Mouse (Mus musculus): ENCODE data around the gene Dnttip2. TPM values are rescaled to one million over a fixed set of nuclear protein-coding genes. Genes with fewer than 3 reads are reported as not detected.

The Dnttip2 gene
- polyA plus RNA-seq, 1 experiment from 2014 or later = 70.2 TPM

DNA sequence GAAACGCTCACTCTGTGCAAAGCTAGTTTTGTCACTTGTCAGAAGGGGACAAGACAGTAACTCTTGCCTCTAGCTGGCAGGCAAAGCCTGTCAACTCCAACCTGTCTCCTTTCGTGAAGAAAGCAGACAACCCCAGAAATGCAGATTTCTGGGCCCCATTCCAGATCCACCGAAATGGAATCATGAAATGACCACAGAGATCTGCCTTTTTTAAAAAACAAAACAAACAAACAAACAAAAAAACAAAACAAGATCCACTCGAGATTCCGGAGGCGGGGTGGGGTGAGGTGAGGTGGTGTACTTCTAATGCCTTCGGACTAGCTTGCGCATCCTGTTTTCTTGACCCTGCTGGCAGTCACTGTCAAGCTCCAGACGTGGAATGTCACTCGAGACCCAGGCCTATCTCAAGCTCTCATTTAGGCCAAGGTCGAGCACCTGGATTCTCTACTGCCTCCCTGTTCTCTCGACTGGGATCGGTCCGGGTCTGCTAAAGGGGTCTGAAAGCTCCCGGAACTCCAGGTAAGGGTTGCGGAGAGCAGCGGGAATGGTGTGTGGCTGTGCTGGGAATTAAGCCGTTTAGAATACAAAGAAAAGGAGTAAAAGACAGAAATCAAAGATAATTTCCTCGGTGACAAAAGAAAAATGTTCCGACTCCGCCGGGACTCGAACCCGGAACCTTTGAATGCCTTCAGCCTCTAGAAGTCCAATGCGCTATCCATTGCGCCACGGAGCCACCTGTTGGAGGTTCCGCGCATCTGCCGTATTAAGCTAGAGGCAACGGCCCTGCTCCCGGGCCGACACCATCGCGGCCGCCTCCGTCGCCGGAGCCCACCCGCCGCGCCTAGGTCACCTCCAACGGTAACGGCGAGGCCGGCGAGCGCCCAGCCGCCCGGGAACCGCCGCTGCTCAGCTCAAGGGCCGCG is 18.4 kb downstream of the Dnttip2 start:
- Histone ChIP-seq H3K36me3 (ENCODE audit: poor library complexity, severe bottlenecking) (no peaks in the 10 kb centered on the region), H3K4me2 (peak overlapping the region; percentile 70), H3K4me3 (peak overlapping the region; percentile 85), H3K9ac (peak overlapping the region; percentile 96), H3K9me3 (replicated peaks) (no peaks in the 10 kb centered on the region), H3K27ac (peak overlapping the region; percentile 99), H3K27me3 (no peaks in the 10 kb centered on the region), H3K4me1 (peaks cover 36% of the 10 kb centered on the region)
- WGBS = 7% methylated on average over 46 of the region's 54 CpGs
- peak; percentile 57 for ATAC-seq

DNA sequence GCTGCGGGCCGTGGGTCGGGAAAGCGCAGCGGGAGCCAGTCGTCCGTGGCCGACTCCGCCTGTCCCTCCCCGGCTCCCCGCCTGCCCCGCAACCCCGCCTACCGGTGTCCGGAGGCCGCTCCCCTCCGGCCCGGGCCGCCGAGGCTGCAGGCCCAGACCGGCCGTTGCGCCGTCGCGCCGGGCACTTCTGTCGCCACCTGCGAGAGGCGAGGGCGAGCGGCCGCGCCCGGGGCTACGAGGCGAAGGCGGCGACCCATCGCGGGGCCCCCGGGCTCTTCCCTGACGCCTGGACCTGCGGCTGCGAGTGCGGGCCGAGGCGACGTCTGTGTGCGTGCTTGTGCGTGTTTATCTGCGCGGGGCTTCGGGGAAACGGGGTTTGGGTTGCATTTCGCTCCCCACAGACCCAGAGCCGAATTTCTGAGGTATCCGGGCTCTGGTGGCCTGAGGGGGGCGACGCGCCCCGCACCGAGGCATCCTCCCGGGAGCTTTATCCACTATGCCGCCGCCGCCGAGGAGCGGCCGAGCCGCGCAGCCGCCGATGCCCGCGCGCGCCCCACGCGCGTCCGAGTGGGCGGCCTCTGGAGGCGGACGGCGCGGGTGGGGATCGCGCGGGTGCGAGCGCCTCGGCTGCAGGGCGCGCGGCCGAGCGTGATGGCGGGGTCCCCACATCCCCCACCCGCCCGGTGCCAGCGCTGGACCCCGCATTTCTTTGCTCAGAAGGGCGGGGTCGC is 19.2 kb downstream of the Dnttip2 start:
- peak overlapping the region; percentile 96 for H3K9ac ChIP-seq
- under 1% methylated on average over 70 of the region's 105 CpGs for WGBS
- H3K27me3 ChIP-seq = no peaks in the 10 kb centered on the region
- H3K27ac ChIP-seq = peak overlapping the region; percentile 99
- H3K9me3 ChIP-seq (replicated peaks) = no peaks in the 10 kb centered on the region
- peaks cover 36% of the 10 kb centered on the region for H3K4me1 ChIP-seq
- peak overlapping the region; percentile 85 for H3K4me3 ChIP-seq
- H3K36me3 ChIP-seq (ENCODE audit: poor library complexity, severe bottlenecking) = no peaks in the 10 kb centered on the region
- peak; percentile 54 for ATAC-seq
- peak overlapping the region; percentile 70 for H3K4me2 ChIP-seq

DNA sequence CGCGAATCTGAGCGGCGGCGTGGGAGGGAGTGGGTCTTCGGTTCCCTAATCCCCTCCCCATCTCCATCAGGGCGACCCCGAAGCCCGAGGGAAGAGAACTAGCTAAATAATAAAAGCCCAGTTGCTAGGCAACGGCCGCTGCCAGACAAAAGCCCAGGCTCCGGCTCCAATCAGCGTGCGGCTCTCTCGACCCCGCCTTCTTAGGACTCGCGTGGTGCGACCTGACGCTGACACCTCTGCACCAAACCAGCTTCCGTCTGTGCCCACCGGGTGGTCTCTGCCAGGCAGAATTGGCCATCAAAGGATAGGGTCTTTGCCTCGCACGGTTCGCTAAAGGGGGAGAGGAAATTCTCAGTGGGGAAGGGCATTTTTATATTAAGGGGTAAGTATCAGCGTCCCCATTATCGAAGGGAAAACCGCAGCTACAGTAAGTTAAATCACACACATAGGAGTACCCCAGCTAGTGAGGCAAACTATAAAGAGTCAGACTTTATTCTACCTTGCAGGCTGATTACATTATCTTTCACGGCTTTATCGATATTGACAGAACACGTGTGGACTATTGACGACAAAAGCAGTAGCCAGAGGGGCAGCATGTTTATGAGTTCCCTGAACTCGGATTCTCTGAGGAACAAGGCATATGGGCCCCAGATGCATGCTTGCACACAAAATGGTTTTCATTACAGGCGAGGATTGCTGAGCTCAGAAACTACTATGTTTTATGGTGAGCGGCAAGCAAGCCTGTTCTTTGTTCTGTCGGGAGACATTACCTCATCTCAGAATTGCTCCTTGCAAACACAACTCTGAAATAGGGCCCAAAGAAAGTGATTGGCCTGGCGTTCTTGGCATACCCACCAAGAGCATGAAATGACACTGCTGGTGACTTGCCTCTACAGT is 20.0 kb downstream of the Dnttip2 start, which contains the start of gene Bcar3:
Bcar3 (plus strand) TSS at position 183 of the 897 bp plus-strand sequence.
- no peaks in the 10 kb centered on the region for H3K9me3 ChIP-seq (replicated peaks)
- peak within 1 kb of the TSS; percentile 99 for H3K27ac ChIP-seq
- WGBS = 1% methylated on average over 36 of the region's 37 CpGs
- H3K4me2 ChIP-seq = peak within 1 kb of the TSS; percentile 70
- peak; percentile 91 for ATAC-seq
- no peaks in the 10 kb centered on the region for H3K36me3 ChIP-seq (ENCODE audit: poor library complexity, severe bottlenecking)
- peaks cover 40% of the 10 kb centered on the region for H3K4me1 ChIP-seq
- H3K27me3 ChIP-seq = no peaks in the 10 kb centered on the region
- H3K4me3 ChIP-seq = peak within 1 kb of the TSS; percentile 85
- H3K9ac ChIP-seq = peak within 1 kb of the TSS; percentile 96

DNA sequence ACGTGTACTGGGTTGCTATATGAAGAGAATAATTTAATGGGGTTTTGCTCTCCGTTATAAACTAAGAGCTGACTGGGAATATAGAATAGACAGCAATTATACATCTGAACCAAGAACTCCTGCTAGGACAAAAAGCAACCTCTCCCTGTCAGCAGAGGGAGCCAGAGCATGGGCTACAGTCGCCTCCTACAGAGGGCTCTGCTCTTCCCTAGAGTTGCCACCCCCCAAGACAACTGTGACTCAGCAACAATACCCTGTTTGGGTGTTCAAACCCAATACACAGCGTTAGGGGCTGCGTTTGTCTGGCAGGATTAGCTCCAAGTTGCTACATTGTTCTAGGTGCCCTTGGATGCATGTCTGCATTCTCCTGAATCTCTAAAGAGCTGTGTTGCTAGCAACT is 21.3 kb downstream of the Dnttip2 start:
- Histone ChIP-seq H3K4me3 (no peak overlapping the region), H3K9me3 (replicated peaks) (no peaks in the 10 kb centered on the region), H3K27me3 (no peaks in the 10 kb centered on the region), H3K9ac (no peak overlapping the region), H3K4me2 (no peak overlapping the region), H3K36me3 (ENCODE audit: poor library complexity, severe bottlenecking) (no peaks in the 10 kb centered on the region), H3K27ac (peak overlapping the region; percentile 99), H3K4me1 (peaks cover 40% of the 10 kb centered on the region)
- ATAC-seq = no peak
- WGBS = 6% methylated on average over 5 of the region's 5 CpGs

DNA sequence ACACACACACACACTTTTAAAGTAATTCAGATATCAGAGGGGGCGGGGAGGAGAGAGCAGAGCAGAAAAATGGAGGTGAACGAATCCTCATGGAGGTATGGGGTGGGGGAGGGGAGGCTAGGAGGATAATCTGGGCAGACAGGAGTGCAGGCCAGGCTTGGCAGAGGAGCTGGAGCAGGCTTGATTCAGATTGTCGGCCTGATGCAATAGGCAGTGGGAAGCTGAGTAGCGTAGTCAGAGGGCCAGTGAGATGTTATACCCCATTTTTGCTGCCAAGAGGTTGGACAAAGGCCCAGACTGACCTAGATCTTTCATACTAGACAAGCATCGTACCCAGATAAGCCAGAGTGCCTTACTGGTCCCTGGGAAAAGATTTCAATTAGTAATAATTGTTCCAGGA is 22.8 kb downstream of the Dnttip2 start:
- H3K9me3 ChIP-seq (replicated peaks) = no peaks in the 10 kb centered on the region
- H3K4me1 ChIP-seq = peaks cover 36% of the 10 kb centered on the region
- 45% methylated on average over 5 of the region's 5 CpGs for WGBS
- H3K36me3 ChIP-seq (ENCODE audit: poor library complexity, severe bottlenecking) = no peaks in the 10 kb centered on the region
- ATAC-seq = no peak
- H3K9ac ChIP-seq = no peak overlapping the region
- H3K27ac ChIP-seq = no peak overlapping the region
- no peaks in the 10 kb centered on the region for H3K27me3 ChIP-seq
- H3K4me3 ChIP-seq = no peak overlapping the region
- H3K4me2 ChIP-seq = no peak overlapping the region

DNA sequence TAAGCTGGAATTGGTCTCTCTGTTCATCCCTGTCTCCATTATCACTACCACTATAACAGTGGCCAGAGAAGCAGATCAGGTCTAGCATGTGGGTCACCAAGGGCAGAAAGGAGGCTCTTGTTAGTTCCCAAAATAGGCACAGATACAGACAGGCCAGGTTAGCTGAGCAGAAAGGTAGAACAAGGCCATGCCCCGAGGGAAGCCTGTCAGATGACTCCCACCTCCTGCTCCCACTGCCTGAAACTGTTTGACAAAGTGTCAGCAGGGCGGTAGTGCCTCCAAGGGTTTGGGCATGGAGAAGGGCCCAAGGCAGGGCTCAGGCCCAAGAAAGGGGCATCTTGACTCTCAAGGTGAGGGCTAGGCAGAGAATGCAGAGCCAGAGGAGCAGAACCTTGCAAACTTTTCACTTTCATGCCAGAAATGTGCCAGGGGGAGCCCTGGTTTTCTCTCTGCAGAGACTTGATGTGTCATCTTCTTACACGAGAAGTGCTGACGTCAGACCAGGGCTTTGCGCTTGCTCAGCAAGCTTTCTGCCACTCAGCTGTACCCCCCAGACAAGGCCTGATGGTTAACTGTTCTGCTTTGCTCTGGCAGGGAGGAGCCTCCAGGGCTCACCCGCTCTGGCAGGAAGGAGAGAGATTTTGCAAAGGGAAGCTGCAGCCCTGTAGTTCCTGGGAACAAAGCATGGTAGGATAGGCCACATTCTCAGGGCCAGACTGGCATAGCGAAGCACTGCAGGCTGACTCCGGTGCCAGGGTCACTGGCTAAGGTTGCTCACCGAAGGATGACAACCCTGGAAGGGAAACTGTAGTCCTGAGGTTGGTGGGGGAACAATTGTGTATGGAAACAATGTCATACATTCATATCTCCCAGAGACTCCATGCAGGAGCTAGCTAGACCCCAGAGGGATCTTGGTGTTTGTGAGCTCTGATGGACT is 27.1 kb downstream of the Dnttip2 start:
- Histone ChIP-seq H3K4me2 (no peak overlapping the region), H3K36me3 (ENCODE audit: poor library complexity, severe bottlenecking) (no peaks in the 10 kb centered on the region), H3K27ac (no peak overlapping the region), H3K4me1 (0 out of 2 replicates have a peak, but pooled peaks cover 11% of the 10 kb centered on the region), H3K4me3 (no peak overlapping the region), H3K27me3 (no peaks in the 10 kb centered on the region), H3K9ac (peak overlapping the region; percentile 40; the same call in 1 of the 2 replicates), H3K9me3 (replicated peaks) (no peaks in the 10 kb centered on the region)
- no peak; the same call in 1 of the 2 replicates for ATAC-seq
- WGBS = 75% methylated on average over 9 of the region's 9 CpGs

DNA sequence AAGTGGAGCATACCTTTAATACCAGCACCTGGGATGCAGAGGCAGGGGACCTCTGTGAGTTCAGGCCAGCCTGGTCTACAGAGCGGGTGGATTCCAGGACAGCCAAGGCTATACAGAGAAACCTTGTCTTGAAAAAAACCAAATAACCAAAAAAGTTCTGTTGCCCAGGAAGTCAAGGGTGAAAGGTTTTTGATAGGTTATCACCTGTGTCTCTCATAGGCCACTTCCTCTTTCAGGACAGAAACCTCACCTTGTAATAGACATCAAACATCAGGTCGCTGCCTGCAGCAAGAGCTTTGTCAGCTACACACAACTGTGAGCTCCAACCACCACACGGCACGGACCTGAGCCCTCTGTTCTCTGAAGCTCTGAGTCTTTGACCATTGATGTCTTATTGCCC is 30.4 kb downstream of the Dnttip2 start:
- WGBS = 91% methylated on average over 4 of the region's 4 CpGs
- Histone ChIP-seq H3K4me3 (no peak overlapping the region), H3K9me3 (replicated peaks) (no peaks in the 10 kb centered on the region), H3K27me3 (no peaks in the 10 kb centered on the region), H3K36me3 (ENCODE audit: poor library complexity, severe bottlenecking) (no peaks in the 10 kb centered on the region), H3K9ac (no peak overlapping the region), H3K4me1 (0 out of 2 replicates have a peak, but pooled peaks cover 3% of the 10 kb centered on the region), H3K4me2 (no peak overlapping the region), H3K27ac (no peak overlapping the region)
- ATAC-seq = no peak

DNA sequence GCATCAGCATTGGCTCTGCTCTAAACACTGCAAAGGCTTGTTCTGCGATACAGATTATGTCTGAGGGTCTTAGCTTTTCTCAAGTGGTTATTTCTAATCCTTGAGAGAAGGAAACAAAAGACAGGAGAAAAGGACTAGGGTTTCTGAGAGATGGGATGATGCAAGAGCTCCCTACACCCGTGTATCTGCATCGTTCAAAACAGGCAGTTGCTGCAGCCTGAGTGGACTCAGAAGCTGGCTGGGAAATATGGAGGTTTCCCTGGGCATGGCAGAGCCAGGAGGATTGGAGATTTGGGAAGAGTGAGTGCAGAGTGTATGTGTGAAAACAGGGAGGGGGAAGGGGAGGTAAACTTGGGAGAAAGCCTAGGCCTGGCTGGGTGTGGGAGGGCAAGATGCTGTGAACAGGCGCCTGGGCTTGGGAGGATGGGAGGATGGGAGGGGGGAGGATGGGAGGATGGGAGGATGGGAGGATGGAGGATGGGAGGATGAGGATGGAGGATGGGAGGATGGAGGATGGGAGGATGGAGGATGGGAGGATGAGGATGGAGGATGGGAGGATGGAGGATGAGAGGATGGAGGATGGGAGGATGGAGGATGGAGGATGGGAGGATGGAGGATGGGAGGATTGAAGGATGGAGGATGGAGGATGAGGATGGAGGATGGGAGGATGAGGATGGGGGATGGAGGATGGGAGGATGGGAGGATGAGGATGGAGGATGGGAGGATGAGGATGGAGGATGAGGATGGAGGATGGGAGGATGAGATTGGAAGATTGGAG is 33.9 kb downstream of the Dnttip2 start:
- Histone ChIP-seq H3K4me3 (no peak overlapping the region), H3K27me3 (no peaks in the 10 kb centered on the region), H3K9ac (no peak overlapping the region), H3K9me3 (replicated peaks) (no peaks in the 10 kb centered on the region), H3K27ac (no peak overlapping the region), H3K36me3 (ENCODE audit: poor library complexity, severe bottlenecking) (no peaks in the 10 kb centered on the region), H3K4me1 (no peaks in the 10 kb centered on the region), H3K4me2 (no peak overlapping the region)
- 60% methylated on average over 4 of the region's 4 CpGs for WGBS
- ATAC-seq = no peak

DNA sequence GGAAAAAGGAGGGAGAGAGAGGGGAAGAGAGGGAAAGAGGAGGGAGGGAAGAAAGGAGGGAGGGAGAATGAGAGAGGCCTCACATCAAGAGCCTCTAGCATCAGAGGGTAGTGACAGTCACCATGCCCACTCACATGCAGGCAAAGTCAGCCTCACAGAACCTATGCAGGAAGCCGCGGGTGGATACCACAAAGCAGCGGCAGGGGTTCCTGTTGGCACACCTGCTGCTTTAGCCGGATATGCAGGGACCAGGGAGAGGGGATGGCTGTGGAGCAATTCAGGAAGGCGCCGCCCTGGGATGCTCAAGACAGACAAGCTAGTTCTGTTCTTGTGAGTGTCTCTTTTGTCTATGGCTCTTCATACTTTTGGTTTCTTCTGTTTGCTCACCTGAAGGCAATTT is 34.8 kb downstream of the Dnttip2 start:
- no peaks in the 10 kb centered on the region for H3K36me3 ChIP-seq (ENCODE audit: poor library complexity, severe bottlenecking)
- H3K27ac ChIP-seq = no peak overlapping the region
- no peaks in the 10 kb centered on the region for H3K27me3 ChIP-seq
- H3K9ac ChIP-seq = 0 out of 2 replicates have a peak overlapping the region, but pooled peaks have one; percentile 31
- no peak overlapping the region for H3K4me2 ChIP-seq
- H3K4me3 ChIP-seq = no peak overlapping the region
- H3K9me3 ChIP-seq (replicated peaks) = no peaks in the 10 kb centered on the region
- H3K4me1 ChIP-seq = no peaks in the 10 kb centered on the region
- 41% methylated on average over 6 of the region's 6 CpGs for WGBS
- no peak for ATAC-seq

DNA sequence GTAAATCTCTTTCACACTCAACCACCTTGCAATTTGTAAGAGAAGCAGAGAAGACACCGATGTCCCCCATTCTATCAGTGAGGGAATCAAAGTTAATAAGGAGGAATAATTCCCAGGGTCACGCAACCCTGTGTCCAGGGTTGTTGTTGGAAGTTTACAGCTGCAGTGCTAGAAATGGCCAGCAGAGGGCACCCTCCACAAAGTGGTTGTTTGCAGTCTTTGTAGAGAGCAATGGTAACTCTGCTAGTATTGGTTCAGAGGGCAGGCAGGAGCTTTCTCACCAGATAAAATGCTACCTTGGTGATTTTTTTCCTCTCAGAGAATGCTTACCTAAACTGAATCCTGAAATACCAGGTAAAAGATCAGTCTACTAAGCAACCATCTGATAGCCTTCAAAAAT is 37.9 kb downstream of the Dnttip2 start:
- ATAC-seq = peak; percentile 62

More for the DNA sequence above, 37.9 kb downstream of the Dnttip2 start:
- Histone ChIP-seq H3K27ac (no peak overlapping the region), H3K36me3 (ENCODE audit: poor library complexity, severe bottlenecking) (no peaks in the 10 kb centered on the region), H3K9me3 (replicated peaks) (no peaks in the 10 kb centered on the region), H3K4me1 (peaks cover 7% of the 10 kb centered on the region), H3K4me3 (no peak overlapping the region), H3K4me2 (no peak overlapping the region), H3K9ac (no peak overlapping the region), H3K27me3 (no peaks in the 10 kb centered on the region)
- WGBS = 23% methylated on average over 2 of the region's 2 CpGs
